In genomic region chr7:88343828-88344227, GRCm38 (mm10) we compare ENCODE assay signal across 9 mouse cellular contexts.
DNase-seq lines count a peak whose midpoint lies in the region; ATAC-seq and TF ChIP-seq lines count a peak whose summit lies in the region.
"Had no signal": no experiment of that assay in that cellular context is flagged by ENCODE, and none has a peak within 500 bp of the region (broad histone marks: within the 10 kb centered on the region; RNA-seq: fewer than 3 reads in every experiment).

No protein-coding gene starts in this region.

- POLR2A ChIA-PET in Patski (lab: Charles Lee) = no interaction called here

- H3K27me3 ChIP-seq in liver, adult 2 months (ENCODE audit: control insufficient read depth, insufficient read depth, low read length) = no peaks in the 10 kb centered on the region
- no peaks in the 10 kb centered on the region for H3K27me3 ChIP-seq in liver, embryonic 12.5 days (replicated peaks)
- H3K27me3 ChIP-seq in Patski = no peaks in the 10 kb centered on the region
- no peaks in the 10 kb centered on the region for H3K27me3 ChIP-seq in kidney, postnatal 0 days (ENCODE audit: insufficient read depth, low read length)
- H3K27me3 ChIP-seq in splenic B cell, adult 2 months (ENCODE audit: control insufficient read depth, insufficient read depth, low read length, poor library complexity, severe bottlenecking) = no peaks in the 10 kb centered on the region

- no peaks in the 10 kb centered on the region for H3K4me1 ChIP-seq in liver, adult 2 months (ENCODE audit: control insufficient read depth, insufficient read depth, low read length)
- no peaks in the 10 kb centered on the region for H3K4me1 ChIP-seq in liver, embryonic 12.5 days
- no peaks in the 10 kb centered on the region for H3K4me1 ChIP-seq in kidney, postnatal 0 days (replicated peaks; ENCODE audit: insufficient read depth, low read length)

- no peaks in the 10 kb centered on the region for H3K9me3 ChIP-seq in liver, embryonic 12.5 days (replicated peaks)
- no peaks in the 10 kb centered on the region for H3K9me3 ChIP-seq in kidney, postnatal 0 days (replicated peaks; ENCODE audit: low read length)

- no peak for TF ChIP-seq POLR2A in liver, adult 2 months (IDR thresholded peaks at IDR 0.05; ENCODE audit: extremely low read depth, insufficient read depth, low read length)

- H3K36me3 ChIP-seq in liver, adult 2 months (ENCODE audit: control insufficient read depth, insufficient read depth, low read length) = no peaks in the 10 kb centered on the region
- no peaks in the 10 kb centered on the region for H3K36me3 ChIP-seq in liver, embryonic 12.5 days
- no peaks in the 10 kb centered on the region for H3K36me3 ChIP-seq in kidney, postnatal 0 days (ENCODE audit: insufficient read depth, low read length)
- no peaks in the 10 kb centered on the region for H3K36me3 ChIP-seq in splenic B cell, adult 2 months (ENCODE audit: control insufficient read depth, insufficient read depth, low read length, poor library complexity, severe bottlenecking)

- no peak overlapping the region for H3K9ac ChIP-seq in liver, adult 2 months (ENCODE audit: low read depth, low read length)
- H3K9ac ChIP-seq in liver, embryonic 12.5 days = no peak overlapping the region
- no peak overlapping the region for H3K9ac ChIP-seq in kidney, postnatal 0 days (ENCODE audit: low read depth, low read length)

- no peak for ATAC-seq in liver, embryonic 12.5 days
- no peak for ATAC-seq in Patski
- ATAC-seq in kidney, postnatal 0 days (replicated peaks; ENCODE audit: low FRiP score, low read depth) = 0 out of 2 replicates have a peak, but pooled peaks have one; percentile 61
- ATAC-seq: forebrain, embryonic 14.5 days had no signal

- no peak overlapping the region for H3K4me2 ChIP-seq in liver, embryonic 12.5 days
- no peak overlapping the region for H3K4me2 ChIP-seq in kidney, postnatal 0 days (ENCODE audit: low read length)

- DNase-seq in liver, adult 2 months (ENCODE audit: extremely low read depth, low read depth, low spot score) = peak; percentile 18
- no peak for DNase-seq in Patski (ENCODE audit: low read depth, low spot score)
- peak; percentile 9 for DNase-seq in kidney, postnatal 0 days (ENCODE audit: low spot score)
- peak; percentile 44 for DNase-seq in splenic B cell, adult 2 months (ENCODE audit: low read depth, low spot score)
- no peak for DNase-seq in right cerebral cortex, adult 2 months (ENCODE audit: low spot score in 2 of 2)
- no peak for DNase-seq in cerebellum, postnatal 25 days
- no peak for DNase-seq in urinary bladder, postnatal 14 days (ENCODE audit: low spot score)

- in situ Hi-C loops in Patski (cut with MboI; ENCODE audit: low pct_unique_long_range_greater_than_20kb) = loop anchor here (10.0 kb wide), 1 partner anchor 201 kb away; no protein-coding TSS in a partner anchor

- H3K79me2 ChIP-seq in liver, adult 2 months (ENCODE audit: control insufficient read depth, insufficient read depth, low read length) = no peaks in the 10 kb centered on the region

- CTCF ChIA-PET in Patski (lab: Charles Lee) = no interaction called here

- H3K27ac ChIP-seq in liver, adult 2 months (replicated peaks; ENCODE audit: insufficient read depth, low read depth, low read length) = no peak overlapping the region
- H3K27ac ChIP-seq in liver, embryonic 12.5 days = no peak overlapping the region
- H3K27ac ChIP-seq in kidney, postnatal 0 days = no peak overlapping the region

- no peak overlapping the region for H3K4me3 ChIP-seq in liver, adult 2 months (ENCODE audit: insufficient read depth, low read depth, low read length)
- H3K4me3 ChIP-seq in liver, embryonic 12.5 days = no peak overlapping the region
- H3K4me3 ChIP-seq in kidney, postnatal 0 days (replicated peaks; ENCODE audit: low read depth, low read length) = no peak overlapping the region

- TF ChIP-seq CTCF in liver, adult 2 months (IDR thresholded peaks at IDR 0.05; ENCODE audit: low read depth, low read length) = peak; percentile 38; the same call in 1 of the 2 replicates
- peak; percentile 77 for TF ChIP-seq CTCF in Patski (IDR thresholded peaks at IDR 0.05)
- peak; percentile 79 for TF ChIP-seq CTCF in kidney, postnatal 0 days (IDR thresholded peaks at IDR 0.05; ENCODE audit: low read depth)

Comparison
In these comparisons a context has a peak if more than half of its experiments do, and no peak if none do; other contexts are left out.
1. DNase-seq: peak in liver, adult 2 months (single experiment), kidney, postnatal 0 days (single experiment) and splenic B cell, adult 2 months (single experiment); none in Patski (single experiment), right cerebral cortex, adult 2 months (0 of 2), cerebellum, postnatal 25 days (0 of 2) and urinary bladder, postnatal 14 days (single experiment).
2. Peak in every context shown above with its lines, with median percentiles within 50 percentile points of each other: CTCF ChIP-seq.